Comparison of ENCODE assay signal across 8 mouse cellular contexts in the genomic region with DNA sequence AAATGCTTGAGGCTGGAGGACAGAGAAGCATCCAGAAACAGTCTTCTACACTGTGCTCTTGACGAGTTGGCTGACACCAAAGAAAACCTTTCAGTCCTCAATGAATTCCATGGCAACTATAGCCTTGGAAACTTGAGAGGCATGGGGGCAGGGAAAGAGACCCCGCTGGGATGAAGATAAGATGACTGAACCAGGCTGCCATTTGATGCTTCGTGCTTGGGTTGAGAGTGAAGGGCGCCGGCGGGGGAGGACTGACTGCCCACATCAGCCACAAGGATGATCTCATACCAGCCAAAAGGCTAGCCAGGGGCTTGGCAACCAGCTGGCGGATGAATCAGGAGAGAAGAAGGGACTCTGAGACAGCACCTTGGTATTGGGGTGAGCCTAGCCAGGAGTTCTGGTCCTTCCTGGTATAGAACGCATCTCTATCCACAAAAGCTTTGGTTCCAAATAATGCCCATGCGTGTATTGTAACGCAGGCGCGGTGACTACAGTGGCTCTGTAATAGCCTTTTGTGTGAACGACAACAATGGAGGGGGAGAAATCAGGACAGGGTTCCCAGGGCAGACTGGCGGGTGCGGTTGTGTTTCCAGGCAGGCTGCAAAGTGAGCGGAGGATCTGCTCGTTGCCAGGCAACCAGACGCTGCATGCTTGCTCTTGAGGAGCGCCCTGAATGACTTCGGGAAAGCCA. TPM values are rescaled to one million over a fixed set of nuclear protein-coding genes. Genes with fewer than 3 reads are reported as not detected.
DNase-seq lines count a peak whose midpoint lies in the region; ATAC-seq and TF ChIP-seq lines count a peak whose summit lies in the region.

No protein-coding gene starts in this region.

- no peak for TF ChIP-seq POLR2A in ES-Bruce4 (IDR thresholded peaks at IDR 0.05; ENCODE audit: insufficient read depth, low read length)

- peak; percentile 5 to 7 for DNase-seq in cerebellum, adult 18-20 months
- DNase-seq in heart, postnatal 14 days: peak; percentile 73 to 74
- peak; percentile 71 to 84 for DNase-seq in layer of hippocampus, adult 18-20 months (ENCODE audit: low spot score in 2 of 2)
- DNase-seq in liver, postnatal 0 days: peak; percentile 25
- peak; percentile 31 for DNase-seq in ovary, postnatal 10 days (ENCODE audit: low spot score)
- no peak for DNase-seq in B cell, adult 2 months

- no peak for TF ChIP-seq EP300 in ES-Bruce4 (IDR thresholded peaks at IDR 0.05; ENCODE audit: insufficient read depth, low read depth, low read length)
- no peak for TF ChIP-seq EP300 in liver, postnatal 0 days (IDR thresholded peaks at IDR 0.05; ENCODE audit: low read depth)

- peak overlapping the region; percentile 69 for H3K4me2 ChIP-seq in forebrain, embryonic 16.5 days (ENCODE audit: low read length)
- peak overlapping the region; percentile 42 for H3K4me2 ChIP-seq in liver, postnatal 0 days (ENCODE audit: low read depth, low read length)

- intact Hi-C loops in heart, postnatal 14 days (cut with DNase I): loop anchor here (2.0 to 5.0 kb wide), 2 partner anchors 15 to 355 kb away; no protein-coding TSS in a partner anchor

- under 1% methylated on average over 20 of the region's 20 CpGs for WGBS in forebrain, embryonic 16.5 days
- WGBS in liver, postnatal 0 days (ENCODE audit: insufficient replicate concordance): 8% methylated on average over 20 of the region's 20 CpGs

- no peaks in the 10 kb centered on the region for H3K4me1 ChIP-seq in ES-Bruce4 (ENCODE audit: control insufficient read depth, insufficient read depth, low read length)
- H3K4me1 ChIP-seq in forebrain, embryonic 16.5 days (replicated peaks; ENCODE audit: control insufficient read depth, insufficient read depth, low read length): peaks cover 15% of the 10 kb centered on the region
- H3K4me1 ChIP-seq in liver, postnatal 0 days (ENCODE audit: insufficient read depth): no peaks in the 10 kb centered on the region

- no peaks in the 10 kb centered on the region for H3K9me3 ChIP-seq in ES-Bruce4 (replicated peaks; ENCODE audit: control insufficient read depth, insufficient read depth, low read length, poor library complexity, severe bottlenecking)
- no peaks in the 10 kb centered on the region for H3K9me3 ChIP-seq in forebrain, embryonic 16.5 days (ENCODE audit: control insufficient read depth, low read length)
- no peaks in the 10 kb centered on the region for H3K9me3 ChIP-seq in liver, postnatal 0 days (ENCODE audit: low read length)

- no peaks in the 10 kb centered on the region for H3K36me3 ChIP-seq in ES-Bruce4 (ENCODE audit: control insufficient read depth, insufficient read depth, low read length, poor library complexity, severe bottlenecking)
- no peaks in the 10 kb centered on the region for H3K36me3 ChIP-seq in forebrain, embryonic 16.5 days (ENCODE audit: control insufficient read depth, insufficient read depth)
- no peaks in the 10 kb centered on the region for H3K36me3 ChIP-seq in liver, postnatal 0 days (replicated peaks; ENCODE audit: insufficient read depth, low read length)

- no peak overlapping the region for H3K27ac ChIP-seq in ES-Bruce4 (ENCODE audit: insufficient read depth, low read length)
- peak overlapping the region; percentile 57 for H3K27ac ChIP-seq in forebrain, embryonic 16.5 days (ENCODE audit: low read length)
- no peak overlapping the region for H3K27ac ChIP-seq in liver, postnatal 0 days (ENCODE audit: low read depth)

- peak; percentile 93 for ATAC-seq in forebrain, embryonic 16.5 days
- ATAC-seq in liver, postnatal 0 days: no peak

- H3K27me3 ChIP-seq in ES-Bruce4 (ENCODE audit: control insufficient read depth, insufficient read depth, low read length, poor library complexity, severe bottlenecking): no peaks in the 10 kb centered on the region; the same call in 1 of the 2 replicates
- no peaks in the 10 kb centered on the region for H3K27me3 ChIP-seq in forebrain, embryonic 16.5 days (replicated peaks; ENCODE audit: control insufficient read depth, insufficient read depth, low read length)
- peaks cover 3% of the 10 kb centered on the region; the same call in 1 of the 2 replicates for H3K27me3 ChIP-seq in liver, postnatal 0 days (ENCODE audit: insufficient read depth, low read length)

- H3K4me3 ChIP-seq in ES-Bruce4 (ENCODE audit: low read depth, low read length): peak overlapping the region; percentile 40
- peak overlapping the region; percentile 40 for H3K4me3 ChIP-seq in forebrain, embryonic 16.5 days (replicated peaks; ENCODE audit: low read length)
- peak overlapping the region; percentile 6; the same call in 1 of the 2 replicates for H3K4me3 ChIP-seq in liver, postnatal 0 days (ENCODE audit: low read depth, low read length)

- no peak for TF ChIP-seq CTCF in ES-Bruce4 (IDR thresholded peaks at IDR 0.05; ENCODE audit: low read depth, low read length)
- no peak for TF ChIP-seq CTCF in liver, postnatal 0 days (IDR thresholded peaks at IDR 0.05; ENCODE audit: low read depth)

- no peak overlapping the region for H3K9ac ChIP-seq in ES-Bruce4 (ENCODE audit: low read depth, poor library complexity, severe bottlenecking)
- H3K9ac ChIP-seq in forebrain, embryonic 16.5 days (replicated peaks; ENCODE audit: low read depth, low read length): peak overlapping the region; percentile 44; the same call in 1 of the 2 replicates
- no peak overlapping the region for H3K9ac ChIP-seq in liver, postnatal 0 days (replicated peaks)

RNA-seq across cellular contexts. Expression of a gene that starts 55.0 kb away (rescaled TPM):
- 185 and 191 TPM in 2 replicates for polyA plus RNA-seq in ES-Bruce4 (2011; ENCODE audit: insufficient read depth, insufficient read length, low read depth, missing spikeins)
- 136 and 159 TPM in 2 replicates for polyA plus RNA-seq in forebrain, embryonic 16.5 days (2015; fragmentation: Nextera tagmentation; extraction: Ambion mirVana)
- 10 to 100 TPM; 53.1 to 56.4 TPM for total RNA-seq in heart, postnatal 14 days (2021)
- 10 to 100 TPM; 66.5 to 68.7 TPM for total RNA-seq in layer of hippocampus, adult 18-20 months (2021)
- 73.4 and 75.2 TPM in 2 replicates for polyA plus RNA-seq in liver, postnatal 0 days (2015; fragmentation: Nextera tagmentation; extraction: Ambion mirVana)

Comparison
In these comparisons a context has a peak if more than half of its experiments do, and no peak if none do; other contexts are left out.
1. DNase-seq: peak in cerebellum, adult 18-20 months (2 of 2), heart, postnatal 14 days (2 of 2), layer of hippocampus, adult 18-20 months (2 of 2), liver, postnatal 0 days (single experiment) and ovary, postnatal 10 days (single experiment); none in B cell, adult 2 months (0 of 2).
2. Peak in every context shown above with its lines, with median percentiles within 50 percentile points of each other: H3K4me3 ChIP-seq.